Mouse (Mus musculus) thymus, postnatal 14 days (tissue): ENCODE data around the gene Stag3.
A peak's percentile ranks its signal among the peaks of the same experiment; 100 is the strongest.

Experiments used
- DNase-seq: peaks from one replicate; pipeline ENCODE4 v3.0.0; 2021

The Stag3 gene

GRCm38 (mm10) chr5:138279585-138280424 lies at the start of gene Stag3, which contains the start of the genes Gm43720 and Gpc2:
Stag3 (plus strand) TSS chr5:138280240.
Gm43720 (minus strand) TSS chr5:138279958.
Gpc2 (minus strand) TSS chr5:138280005.
- peak; percentile 93 for DNase-seq

GRCm38 (mm10) chr5:138233778-138234177 lies 46.3 kb upstream of the Stag3 start:
- DNase-seq: no peak

- no peak for DNase-seq
Observed at GRCm38 (mm10) chr5:138234224-138234623, 45.8 kb upstream of the Stag3 start.

GRCm38 (mm10) chr5:138241511-138241910 lies 38.5 kb upstream of the Stag3 start:
- no peak for DNase-seq

- no peak for DNase-seq
Observed at GRCm38 (mm10) chr5:138251144-138251543, 28.9 kb upstream of the Stag3 start.

GRCm38 (mm10) chr5:138253061-138253460 lies 27.0 kb upstream of the Stag3 start:
- DNase-seq: no peak

- peak; percentile 92 for DNase-seq
Observed at GRCm38 (mm10) chr5:138255353-138256093, 24.5 kb upstream of the Stag3 start, which contains the start of gene Lamtor4. Lamtor4 (plus strand) TSS chr5:138255482.

- DNase-seq: no peak
Observed at GRCm38 (mm10) chr5:138256094-138256467, 24.0 kb upstream of the Stag3 start.

- DNase-seq: no peak
Observed at GRCm38 (mm10) chr5:138256966-138257584, 23.0 kb upstream of the Stag3 start.

GRCm38 (mm10) chr5:138257585-138257978 lies 22.5 kb upstream of the Stag3 start:
- DNase-seq: no peak

- DNase-seq: no peak
Observed at GRCm38 (mm10) chr5:138258078-138258477, 22.0 kb upstream of the Stag3 start.

GRCm38 (mm10) chr5:138258542-138258941 lies 21.5 kb upstream of the Stag3 start:
- DNase-seq: no peak

- DNase-seq: no peak
Observed at GRCm38 (mm10) chr5:138258993-138259392, 21.0 kb upstream of the Stag3 start.

GRCm38 (mm10) chr5:138260051-138260450 lies 20.0 kb upstream of the Stag3 start:
- DNase-seq: no peak

- peak; percentile 1 for DNase-seq
Observed at GRCm38 (mm10) chr5:138260834-138261233, 19.2 kb upstream of the Stag3 start.

GRCm38 (mm10) chr5:138262001-138262400 lies 18.0 kb upstream of the Stag3 start:
- DNase-seq: peak; percentile 3

- peak; percentile 27 for DNase-seq
Observed at GRCm38 (mm10) chr5:138262582-138263240, 17.3 kb upstream of the Stag3 start.

GRCm38 (mm10) chr5:138263260-138264206 lies 16.5 kb upstream of the Stag3 start, which contains the start of gene BC037034:
BC037034 (minus strand) TSS chr5:138264033.
- peak; percentile 93 for DNase-seq

GRCm38 (mm10) chr5:138264207-138264578 lies 15.8 kb upstream of the Stag3 start:
- DNase-seq: no peak

- no peak for DNase-seq
Observed at GRCm38 (mm10) chr5:138265712-138266111, 14.3 kb upstream of the Stag3 start.

GRCm38 (mm10) chr5:138267114-138267513 lies 12.9 kb upstream of the Stag3 start:
- no peak for DNase-seq

GRCm38 (mm10) chr5:138268980-138269379 lies 11.1 kb upstream of the Stag3 start:
- DNase-seq: no peak
